Comparison of ENCODE assay signal across 8 mouse cellular contexts in genomic region chr7:30279536-30279935, GRCm38 (mm10). TPM values are rescaled to one million over a fixed set of nuclear protein-coding genes. Genes with fewer than 3 reads are reported as not detected.
A peak's percentile ranks its signal among the peaks of the same experiment; 100 is the strongest.
DNase-seq lines count a peak whose midpoint lies in the region; ATAC-seq and TF ChIP-seq lines count a peak whose summit lies in the region.

No protein-coding gene starts in this region.

- peaks cover 18% of the 10 kb centered on the region for H3K4me1 ChIP-seq in heart, embryonic 10.5 days
- H3K4me1 ChIP-seq in ES-Bruce4 (ENCODE audit: control insufficient read depth, insufficient read depth, low read length), result peaks cover 2% of the 10 kb centered on the region
- peaks cover 15% of the 10 kb centered on the region for H3K4me1 ChIP-seq in forebrain, embryonic 13.5 days
- peaks cover 33% of the 10 kb centered on the region for H3K4me1 ChIP-seq in liver, embryonic 15.5 days (replicated peaks)

- no peak for TF ChIP-seq POLR2A in ES-Bruce4 (IDR thresholded peaks at IDR 0.05; ENCODE audit: insufficient read depth, low read length)

- H3K27ac ChIP-seq in heart, embryonic 10.5 days, result peak overlapping the region; percentile 91
- peak overlapping the region; percentile 81 for H3K27ac ChIP-seq in ES-Bruce4 (ENCODE audit: insufficient read depth, low read length)
- H3K27ac ChIP-seq in forebrain, embryonic 13.5 days, result peak overlapping the region; percentile 96
- H3K27ac ChIP-seq in liver, embryonic 15.5 days (replicated peaks), result peak overlapping the region; percentile 98

- H3K9me3 ChIP-seq in heart, embryonic 10.5 days, result no peaks in the 10 kb centered on the region
- H3K9me3 ChIP-seq in ES-Bruce4 (replicated peaks; ENCODE audit: control insufficient read depth, insufficient read depth, low read length, poor library complexity, severe bottlenecking), result no peaks in the 10 kb centered on the region
- no peaks in the 10 kb centered on the region for H3K9me3 ChIP-seq in forebrain, embryonic 13.5 days (replicated peaks)
- no peaks in the 10 kb centered on the region for H3K9me3 ChIP-seq in liver, embryonic 15.5 days (replicated peaks)

- DNase-seq in heart, embryonic 10.5 days (ENCODE audit: low spot score), result no peak
- DNase-seq in heart, adult 8-10 months (ENCODE audit: low spot score), result no peak
- DNase-seq in kidney, adult 8-10 months, result no peak
- DNase-seq in urinary bladder, postnatal 25 days (ENCODE audit: low spot score), result no peak

- peak overlapping the region; percentile 74 for H3K4me2 ChIP-seq in forebrain, embryonic 13.5 days
- H3K4me2 ChIP-seq in liver, embryonic 15.5 days, result peak overlapping the region; percentile 95

- H3K27me3 ChIP-seq in heart, embryonic 10.5 days (ENCODE audit: insufficient read depth, poor library complexity, severe bottlenecking), result no peaks in the 10 kb centered on the region
- H3K27me3 ChIP-seq in ES-Bruce4 (ENCODE audit: control insufficient read depth, insufficient read depth, low read length, poor library complexity, severe bottlenecking), result no peaks in the 10 kb centered on the region
- H3K27me3 ChIP-seq in forebrain, embryonic 13.5 days, result no peaks in the 10 kb centered on the region
- no peaks in the 10 kb centered on the region for H3K27me3 ChIP-seq in liver, embryonic 15.5 days

- under 1% methylated on average over 6 of the region's 6 CpGs for WGBS in heart, embryonic 10.5 days
- 0% methylated on average over 6 of the region's 6 CpGs for WGBS in forebrain, embryonic 13.5 days
- 0% methylated on average over 6 of the region's 6 CpGs for WGBS in liver, embryonic 15.5 days (ENCODE audit: insufficient replicate concordance)

- H3K36me3 ChIP-seq in heart, embryonic 10.5 days, result no peaks in the 10 kb centered on the region
- H3K36me3 ChIP-seq in ES-Bruce4 (ENCODE audit: control insufficient read depth, insufficient read depth, low read length, poor library complexity, severe bottlenecking), result no peaks in the 10 kb centered on the region
- H3K36me3 ChIP-seq in forebrain, embryonic 13.5 days (ENCODE audit: poor library complexity, severe bottlenecking), result no peaks in the 10 kb centered on the region
- 0 out of 2 replicates have a peak, but pooled peaks cover under 1% of the 10 kb centered on the region for H3K36me3 ChIP-seq in liver, embryonic 15.5 days (replicated peaks)

- H3K9ac ChIP-seq in ES-Bruce4 (ENCODE audit: low read depth, poor library complexity, severe bottlenecking), result peak overlapping the region; percentile 81
- peak overlapping the region; percentile 68 for H3K9ac ChIP-seq in forebrain, embryonic 13.5 days
- peak overlapping the region; percentile 70 for H3K9ac ChIP-seq in liver, embryonic 15.5 days

- no peak for ATAC-seq in forebrain, embryonic 13.5 days
- ATAC-seq in liver, embryonic 15.5 days (ENCODE audit: insufficient read depth), result peak; percentile 51
- no peak for ATAC-seq in frontal cortex, adult (ENCODE audit: low TSS enrichment)

- peak overlapping the region; percentile 90 for H3K4me3 ChIP-seq in heart, embryonic 10.5 days
- H3K4me3 ChIP-seq in ES-Bruce4 (ENCODE audit: low read depth, low read length), result peak overlapping the region; percentile 80
- peak overlapping the region; percentile 84 for H3K4me3 ChIP-seq in forebrain, embryonic 13.5 days
- H3K4me3 ChIP-seq in liver, embryonic 15.5 days (replicated peaks), result peak overlapping the region; percentile 79

- TF ChIP-seq CTCF in ES-Bruce4 (IDR thresholded peaks at IDR 0.05; ENCODE audit: low read depth, low read length), result no peak

- no peak for TF ChIP-seq EP300 in ES-Bruce4 (IDR thresholded peaks at IDR 0.05; ENCODE audit: insufficient read depth, low read depth, low read length)

RNA-seq across cellular contexts. Expression of gene Thap8, which starts 0.4 kb away (rescaled TPM):
- 0.29 and 0.43 TPM in 2 replicates for polyA plus RNA-seq in heart, embryonic 10.5 days (2016; fragmentation: Nextera tagmentation; extraction: Ambion mirVana)
- total RNA-seq in heart, adult 8-10 months (2022), result under 1 TPM in 1 of 4 experiments, not detected in 3; 0.44 TPM
- 0.60 and 0.84 TPM in 2 replicates for polyA plus RNA-seq in ES-Bruce4 (2011; ENCODE audit: insufficient read depth, insufficient read length, low read depth, missing spikeins)
- polyA plus RNA-seq in forebrain, embryonic 13.5 days (2015; fragmentation: Nextera tagmentation; extraction: Ambion mirVana), result 0.21 and 0.68 TPM in 2 replicates
- 0.17 TPM in 2 replicates for polyA plus RNA-seq in liver, embryonic 15.5 days (2015; fragmentation: Nextera tagmentation; extraction: Ambion mirVana)

RNA-seq across cellular contexts. Expression of gene Wdr62, which starts 0.7 kb away (rescaled TPM):
- 11.4 and 13.9 TPM in 2 replicates for polyA plus RNA-seq in heart, embryonic 10.5 days (2016; fragmentation: Nextera tagmentation; extraction: Ambion mirVana)
- total RNA-seq in heart, adult 8-10 months (2022), result 1 to 10 TPM in 1 of 4 experiments, under 1 TPM in 3; 0.41 to 1.5 (median 0.84) TPM
- 26.2 and 27.0 TPM in 2 replicates for polyA plus RNA-seq in ES-Bruce4 (2011; ENCODE audit: insufficient read depth, insufficient read length, low read depth, missing spikeins)
- 11.6 and 13.2 TPM in 2 replicates for polyA plus RNA-seq in forebrain, embryonic 13.5 days (2015; fragmentation: Nextera tagmentation; extraction: Ambion mirVana)
- polyA plus RNA-seq in liver, embryonic 15.5 days (2015; fragmentation: Nextera tagmentation; extraction: Ambion mirVana), result 8.1 and 8.9 TPM in 2 replicates

RNA-seq across cellular contexts. Expression of gene Clip3, which starts 12.0 kb away (rescaled TPM):
- 10.4 and 18.4 TPM in 2 replicates for polyA plus RNA-seq in heart, embryonic 10.5 days (2016; fragmentation: Nextera tagmentation; extraction: Ambion mirVana)
- total RNA-seq in heart, adult 8-10 months (2022), result 1 to 10 TPM; 4.7 to 8.7 (median 7.4) TPM
- polyA plus RNA-seq in ES-Bruce4 (2011; ENCODE audit: insufficient read depth, insufficient read length, low read depth, missing spikeins), result 49.4 and 52.2 TPM in 2 replicates
- polyA plus RNA-seq in forebrain, embryonic 13.5 days (2015; fragmentation: Nextera tagmentation; extraction: Ambion mirVana), result 88.8 and 91.4 TPM in 2 replicates
- polyA plus RNA-seq in liver, embryonic 15.5 days (2015; fragmentation: Nextera tagmentation; extraction: Ambion mirVana), result 0.55 and 0.76 TPM in 2 replicates

RNA-seq across cellular contexts. Expression of gene Alkbh6, which starts 29.0 kb away (rescaled TPM):
- 68.2 and 71.8 TPM in 2 replicates for polyA plus RNA-seq in heart, embryonic 10.5 days (2016; fragmentation: Nextera tagmentation; extraction: Ambion mirVana)
- 10 to 100 TPM; 28.6 to 34.0 (median 32.5) TPM for total RNA-seq in heart, adult 8-10 months (2022)
- 25.3 and 29.5 TPM in 2 replicates for polyA plus RNA-seq in ES-Bruce4 (2011; ENCODE audit: insufficient read depth, insufficient read length, low read depth, missing spikeins)
- polyA plus RNA-seq in forebrain, embryonic 13.5 days (2015; fragmentation: Nextera tagmentation; extraction: Ambion mirVana), result 101 and 102 TPM in 2 replicates
- polyA plus RNA-seq in liver, embryonic 15.5 days (2015; fragmentation: Nextera tagmentation; extraction: Ambion mirVana), result 15.9 and 16.5 TPM in 2 replicates

RNA-seq across cellular contexts. Expression of gene Syne4, which starts 35.1 kb away (rescaled TPM):
- polyA plus RNA-seq in heart, embryonic 10.5 days (2016; fragmentation: Nextera tagmentation; extraction: Ambion mirVana), result 26.8 and 43.1 TPM in 2 replicates
- 1 to 10 TPM in 1 of 4 experiments, under 1 TPM in 3; 0.46 to 1.9 (median 0.76) TPM for total RNA-seq in heart, adult 8-10 months (2022)
- polyA plus RNA-seq in ES-Bruce4 (2011; ENCODE audit: insufficient read depth, insufficient read length, low read depth, missing spikeins), result 41.6 and 43.7 TPM in 2 replicates
- 9.2 and 12.7 TPM in 2 replicates for polyA plus RNA-seq in forebrain, embryonic 13.5 days (2015; fragmentation: Nextera tagmentation; extraction: Ambion mirVana)
- 15.7 and 20.2 TPM in 2 replicates for polyA plus RNA-seq in liver, embryonic 15.5 days (2015; fragmentation: Nextera tagmentation; extraction: Ambion mirVana)
